Mouse (Mus musculus) olfactory bulb, adult 2 months (tissue): ENCODE data around the gene Cars2.

Source experiments
- CTCF ChIP-seq: fragments of 200-500 bp; IDR thresholded peaks from 2 replicates; pipeline ENCODE4 v1.5.1; 2012; ENCODE audit warnings: low read depth, mild to moderate bottlenecking, low read length, moderate library complexity; ENCODE audit not compliant: insufficient read depth
- POLR2A ChIP-seq: fragments of 200-500 bp; IDR thresholded peaks from 2 replicates; pipeline ENCODE4 v1.6.1; 2012; ENCODE audit warnings: mild to moderate bottlenecking, low read depth, low read length, moderate library complexity; ENCODE audit not compliant: insufficient read depth

DNA sequence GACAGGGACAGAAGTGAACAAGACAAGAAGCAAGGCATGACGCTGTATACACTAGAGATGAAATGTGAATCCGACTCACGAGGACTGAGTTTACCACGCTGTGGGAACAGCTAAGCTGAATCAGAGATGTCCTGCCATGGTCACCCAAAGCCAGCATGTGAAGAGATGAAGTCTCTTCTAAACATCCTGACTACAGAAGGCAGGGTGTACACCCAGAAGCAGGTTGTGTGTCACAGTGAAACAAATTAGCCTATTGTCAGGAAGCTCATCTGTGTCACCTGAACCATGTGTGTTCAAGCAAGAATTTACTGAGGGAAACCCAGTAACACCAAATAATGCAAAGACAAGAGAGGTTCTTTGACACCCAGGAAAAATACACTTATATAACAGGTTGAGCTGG lies 85.0 kb downstream of the Cars2 start:
- TF ChIP-seq CTCF (no peak), POLR2A (no peak)
